Mouse (Mus musculus) adrenal gland, adult 8-10 months (tissue): Measurements from ENCODE around the gene Grk4. TPM values are rescaled to one million over a fixed set of nuclear protein-coding genes. Genes with fewer than 3 reads are reported as not detected.
"Not testable (repeated sequence)": the region's sequence is repeated elsewhere in the genome, so short reads cannot be mapped to it uniquely, and the experiment has no call there.

Source experiments
- DNase-seq: peaks from one replicate; pipeline ENCODE4 v3.0.0; 2022
- microRNA-seq, 2 experiments: library from miRNA; unstranded; fragments of <30 nt; microRNA quantifications; one replicate each; pipeline ENCODE4 v1.2.0; 2022
- total RNA-seq, 4 experiments: library from RNA; stranded (reverse); gene quantifications; 2 replicates each; pipeline ENCODE4 v1.2.4; 2022

The Grk4 gene
- total RNA-seq, 4 experiments from 2014 or later = 1.9 to 5.3 (median 3.1) TPM

DNA sequence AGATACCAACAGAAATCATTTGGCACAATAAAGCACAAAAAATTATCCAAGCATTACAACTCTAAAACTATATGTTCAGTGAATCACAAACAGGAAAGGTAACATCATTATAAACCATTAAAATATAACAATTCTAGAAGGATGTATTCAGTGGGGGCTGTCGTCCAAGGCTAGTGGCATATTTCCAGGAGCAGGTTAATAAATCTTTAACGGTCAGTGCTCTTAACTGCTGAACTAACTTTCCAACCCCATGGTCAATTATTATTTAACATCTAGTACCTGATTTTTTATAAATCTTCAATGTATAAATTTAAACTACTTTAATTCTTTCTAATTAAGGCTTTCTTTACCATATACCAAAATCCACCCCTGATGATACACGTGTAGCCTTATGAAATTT, 54.2 kb downstream of the Grk4 start:
- DNase-seq = not testable (repeated sequence)

DNA sequence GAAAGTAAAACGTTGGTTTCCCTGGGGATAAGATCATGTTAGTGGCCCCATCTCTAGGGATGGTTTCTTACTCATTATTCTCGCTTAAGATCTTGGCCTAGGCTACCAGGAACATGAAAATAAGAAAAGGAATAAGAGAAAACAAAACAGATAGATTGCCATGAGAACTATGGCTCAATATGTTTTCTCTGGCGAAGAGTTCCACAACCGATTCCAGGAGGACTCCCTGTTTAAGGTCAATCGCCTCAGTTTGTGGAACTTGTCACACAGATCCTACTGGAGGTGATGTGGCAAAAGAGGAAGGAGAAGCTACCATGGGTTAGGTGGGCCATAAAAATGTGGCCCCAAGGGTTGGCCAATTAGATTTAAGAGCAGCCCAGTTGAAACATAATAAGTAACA, 54.6 kb downstream of the Grk4 start:
- no peak for DNase-seq

DNA sequence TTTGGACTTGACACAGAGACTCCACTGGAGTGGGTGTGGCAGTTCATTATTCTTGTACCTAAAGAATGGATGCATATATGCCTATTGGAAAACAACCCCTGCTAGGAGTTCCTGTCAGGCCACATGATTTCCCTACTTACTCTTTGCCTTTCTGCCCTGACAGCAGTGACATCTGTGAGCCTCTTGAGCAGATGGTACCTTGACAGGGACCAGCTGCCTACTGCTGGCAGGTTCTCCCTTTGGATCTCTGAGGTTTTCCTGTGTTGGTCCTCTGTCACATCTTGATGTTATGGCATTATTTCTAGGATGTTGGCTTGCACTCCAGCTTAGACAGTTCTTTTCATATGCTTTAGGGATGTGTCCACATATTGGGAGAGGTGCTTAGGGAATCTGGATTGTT, 69.0 kb downstream of the Grk4 start:
- DNase-seq = no peak

DNA sequence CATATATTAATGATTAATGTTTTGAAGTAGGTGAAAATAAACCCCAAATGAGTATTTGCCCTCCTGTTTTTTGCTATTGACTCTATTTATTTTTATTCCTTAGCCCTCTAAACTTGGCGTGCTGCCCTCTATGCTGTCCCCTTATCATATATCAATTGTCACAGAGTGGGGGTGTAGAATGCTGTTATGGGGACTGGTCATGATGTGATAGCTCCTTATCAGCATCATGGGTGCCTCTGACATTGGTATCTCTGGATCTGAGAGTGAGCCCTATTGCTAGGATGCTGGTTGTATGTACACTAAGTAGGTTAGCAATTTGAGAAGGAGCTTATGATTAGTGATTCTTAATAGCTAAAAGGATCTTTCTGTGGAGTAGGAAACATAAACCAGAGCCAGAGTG, 70.1 kb downstream of the Grk4 start:
- no peak for DNase-seq

DNA sequence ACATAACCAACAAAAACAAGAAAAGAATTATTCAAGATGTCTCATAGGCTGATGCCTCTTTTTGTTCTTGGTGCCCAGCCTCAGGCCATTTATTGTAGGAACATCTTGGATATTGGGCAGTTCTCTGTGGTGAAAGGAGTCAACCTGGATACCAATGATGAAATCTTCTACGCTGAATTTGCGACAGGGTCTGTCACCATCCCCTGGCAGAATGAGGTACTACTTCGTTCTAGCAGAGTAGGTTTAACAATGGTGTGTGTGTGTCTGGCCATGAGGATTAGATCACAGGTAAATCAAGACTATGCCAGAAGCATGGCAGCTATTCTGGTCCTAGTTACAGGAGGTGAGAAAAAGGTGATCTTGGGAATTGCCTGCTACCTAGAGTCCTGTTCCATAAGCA, 91.3 kb downstream of the Grk4 start:
- no peak for DNase-seq

DNA sequence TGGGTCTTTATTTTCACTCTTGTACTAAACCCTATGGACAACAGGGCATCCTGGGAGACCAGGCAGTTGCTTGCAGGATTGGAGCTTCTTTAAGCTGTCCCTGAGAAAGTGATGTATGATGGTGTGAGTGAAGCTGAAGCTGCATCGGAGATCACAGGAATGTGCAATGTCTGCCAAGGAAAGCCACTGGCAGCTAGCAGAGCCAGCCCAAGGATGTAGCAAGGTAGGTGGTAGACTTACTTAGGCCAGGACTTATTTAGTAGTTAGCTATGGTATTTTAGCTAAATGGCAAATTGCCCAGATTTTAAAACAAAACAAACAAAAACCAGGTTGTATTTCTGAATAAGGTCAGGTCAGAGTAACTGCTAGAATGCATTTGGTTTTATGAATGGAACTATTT, 98.6 kb downstream of the Grk4 start:
- no peak for DNase-seq

DNA sequence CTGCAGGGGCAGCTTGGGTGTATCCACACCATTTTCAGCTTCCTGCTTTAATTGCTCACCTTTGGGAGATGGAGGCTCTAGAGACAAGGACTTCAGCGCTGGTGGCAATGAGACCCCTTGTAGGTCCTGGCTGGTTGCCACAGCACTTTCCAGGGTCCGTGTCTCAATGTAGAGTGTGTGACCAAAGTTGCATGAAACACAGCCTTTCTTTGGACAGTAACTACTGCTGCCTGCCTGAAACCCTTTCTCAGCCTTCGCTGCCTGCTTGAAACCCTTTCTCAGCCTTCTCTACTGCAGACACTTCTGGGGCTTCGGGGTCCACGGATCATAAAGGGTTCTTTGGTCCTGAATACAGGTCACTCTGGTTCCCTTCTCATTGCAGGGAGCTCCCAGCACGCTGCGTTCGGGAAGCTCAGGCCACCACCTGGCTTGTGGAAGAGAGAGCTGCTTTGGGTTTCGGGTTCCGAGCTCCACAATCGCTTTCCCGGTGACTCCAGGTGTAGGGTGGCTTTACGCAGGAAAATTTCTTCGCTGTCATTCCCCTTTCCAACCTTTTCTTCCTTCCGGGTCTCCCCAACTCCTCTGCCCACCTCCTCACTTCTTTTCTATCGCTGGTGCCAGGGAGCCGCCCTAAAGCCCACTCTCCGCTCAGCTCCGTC, 100.8 kb downstream of the Grk4 start:
- no peak for DNase-seq

DNA sequence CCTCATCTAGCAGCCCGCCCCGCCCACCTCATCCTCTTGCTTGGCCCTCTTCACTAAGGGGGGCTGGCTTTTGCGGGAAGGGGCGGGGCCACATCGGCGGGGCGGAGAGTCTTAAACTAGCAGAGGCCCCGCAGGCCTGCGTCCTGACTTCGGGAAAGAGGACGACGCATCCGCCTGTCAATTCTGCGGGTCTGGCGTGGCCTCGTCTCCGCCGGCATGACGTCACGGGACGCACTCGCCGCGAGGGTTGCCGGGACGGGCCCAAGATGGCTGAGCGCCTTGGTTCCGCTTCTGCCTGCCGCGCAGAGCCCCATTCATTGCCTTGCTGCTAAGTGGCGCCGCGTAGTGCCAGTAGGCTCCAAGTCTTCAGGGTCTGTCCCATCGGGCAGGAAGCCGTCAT, 101.3 kb downstream of the Grk4 start, which contains the start of gene Htt:
TSS of gene Htt (plus strand) at position 232 of the 400 bp plus-strand sequence.
- peak; percentile 97 for DNase-seq

DNA sequence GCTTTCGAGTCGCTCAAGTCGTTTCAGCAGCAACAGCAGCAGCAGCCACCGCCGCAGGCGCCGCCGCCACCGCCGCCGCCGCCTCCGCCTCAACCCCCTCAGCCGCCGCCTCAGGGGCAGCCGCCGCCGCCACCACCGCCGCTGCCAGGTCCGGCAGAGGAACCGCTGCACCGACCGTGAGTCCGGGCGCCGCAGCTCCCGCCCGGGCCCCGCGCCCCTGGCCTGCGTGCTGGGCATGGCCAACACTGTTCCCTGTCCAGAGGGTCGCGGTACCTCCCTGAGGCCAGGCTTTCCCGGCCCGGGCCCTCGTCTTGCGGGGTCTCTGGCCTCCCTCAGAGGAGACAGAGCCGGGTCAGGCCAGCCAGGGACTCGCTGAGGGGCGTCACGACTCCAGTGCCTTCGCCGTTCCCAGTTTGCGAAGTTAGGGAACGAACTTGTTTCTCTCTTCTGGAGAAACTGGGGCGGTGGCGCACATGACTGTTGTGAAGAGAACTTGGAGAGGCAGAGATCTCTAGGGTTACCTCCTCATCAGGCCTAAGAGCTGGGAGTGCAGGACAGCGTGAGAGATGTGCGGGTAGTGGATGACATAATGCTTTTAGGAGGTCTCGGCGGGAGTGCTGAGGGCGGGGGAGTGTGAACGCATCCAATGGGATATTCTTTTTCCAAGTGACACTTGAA, 101.9 kb downstream of the Grk4 start:
- peak; percentile 26 for DNase-seq

DNA sequence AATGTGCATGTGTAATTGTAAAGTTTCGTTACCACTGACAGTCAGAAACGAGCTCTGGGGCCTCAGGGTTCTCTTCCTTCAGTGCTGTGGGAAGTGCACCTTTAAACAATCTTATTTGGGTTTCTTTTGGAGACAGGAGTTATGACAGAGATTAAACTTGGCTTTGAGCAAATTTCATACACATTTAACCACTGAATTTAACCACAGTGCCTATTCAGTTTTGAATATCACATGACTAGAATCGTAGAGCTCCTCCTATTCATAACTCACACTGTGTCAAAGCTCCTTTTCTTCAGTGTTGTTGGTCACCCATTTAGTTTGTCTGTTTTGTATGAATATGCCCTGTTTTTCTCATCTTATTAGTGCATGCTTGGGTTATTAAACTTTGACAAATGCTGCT, 111.6 kb downstream of the Grk4 start:
- DNase-seq = no peak

DNA sequence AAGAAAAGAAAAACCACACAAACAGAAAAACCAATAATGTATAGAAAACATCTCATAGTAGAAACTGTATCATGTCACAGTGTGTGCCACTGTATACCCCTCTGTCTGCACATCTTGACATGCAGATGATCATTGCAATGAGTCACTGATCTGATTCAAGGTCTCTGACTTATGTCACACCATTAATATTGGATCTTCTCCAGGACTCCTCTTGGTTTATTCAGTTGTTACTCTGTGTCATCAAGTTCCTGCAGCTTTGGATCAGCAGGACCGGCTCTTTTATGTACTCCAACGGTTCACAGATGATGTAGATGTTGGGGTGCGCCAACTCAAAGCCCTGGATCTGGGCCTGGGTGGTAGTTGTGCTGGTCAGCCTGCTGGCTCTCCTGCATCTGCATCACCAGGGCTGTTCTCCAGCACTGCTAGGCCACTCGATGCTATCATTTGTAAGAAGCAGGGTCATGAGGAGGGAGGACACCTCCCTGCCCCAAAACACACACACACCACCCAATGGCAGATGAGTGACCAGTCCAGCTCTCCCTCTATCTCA, 112.6 kb downstream of the Grk4 start:
- DNase-seq = peak; percentile 14

DNA sequence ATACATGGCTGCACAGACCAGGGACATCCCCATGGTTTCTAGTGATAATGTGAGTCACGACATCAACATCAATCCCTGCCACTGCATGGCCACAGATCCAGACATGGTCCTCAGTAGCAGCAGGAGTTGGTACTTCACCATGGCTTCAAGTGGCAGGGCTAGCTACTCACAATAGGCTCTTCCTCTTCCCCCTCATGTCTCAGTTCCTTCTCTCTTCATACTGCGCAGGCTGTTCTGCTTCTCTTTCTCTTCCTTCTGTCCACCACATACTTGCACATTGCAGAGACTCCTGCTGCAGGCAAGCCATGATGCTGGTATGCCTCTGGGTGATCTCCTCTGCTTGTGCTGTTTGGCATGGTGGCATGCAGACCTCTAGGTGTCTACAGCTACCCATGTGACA, 113.2 kb downstream of the Grk4 start:
- DNase-seq = peak; percentile 11

DNA sequence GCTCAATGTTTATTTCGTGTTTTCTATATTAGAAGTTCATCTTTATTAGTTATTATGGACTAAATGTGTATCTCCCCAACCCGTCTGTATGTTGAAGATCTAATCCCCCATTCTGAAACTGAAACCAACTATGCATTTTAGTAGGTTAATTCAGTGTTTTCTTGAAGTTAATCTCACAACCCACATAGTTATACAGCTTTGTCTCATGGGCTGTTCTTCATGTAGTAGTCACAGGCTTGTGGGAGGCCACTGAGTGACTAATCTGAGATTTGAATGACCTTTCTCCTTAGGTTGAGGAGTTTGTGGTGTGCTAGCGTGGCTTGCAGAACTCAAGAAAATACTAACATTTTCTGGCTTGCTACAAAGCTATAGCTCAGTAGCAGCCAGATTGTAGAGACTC, 124.8 kb downstream of the Grk4 start:
- no peak for DNase-seq

DNA sequence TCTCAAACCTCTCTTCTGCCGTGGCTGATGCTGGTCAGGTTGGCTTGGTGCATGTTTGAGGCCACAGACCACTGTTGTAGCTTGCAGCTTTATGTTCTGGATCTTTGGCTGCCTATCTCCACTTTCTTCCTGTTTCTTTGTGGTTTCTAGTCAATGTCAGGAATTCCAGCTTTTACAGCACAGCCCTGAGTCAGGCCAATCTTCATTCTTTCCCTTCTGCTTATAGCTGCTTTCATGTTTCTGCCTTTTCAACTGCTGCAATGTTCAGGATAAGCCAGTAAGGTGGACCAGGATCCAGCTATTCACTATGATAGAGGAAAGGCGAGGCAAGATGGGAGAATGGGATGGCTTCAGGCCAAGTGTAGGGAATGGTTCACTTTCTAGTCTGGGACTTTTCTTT, 131.0 kb downstream of the Grk4 start:
- DNase-seq = no peak

DNA sequence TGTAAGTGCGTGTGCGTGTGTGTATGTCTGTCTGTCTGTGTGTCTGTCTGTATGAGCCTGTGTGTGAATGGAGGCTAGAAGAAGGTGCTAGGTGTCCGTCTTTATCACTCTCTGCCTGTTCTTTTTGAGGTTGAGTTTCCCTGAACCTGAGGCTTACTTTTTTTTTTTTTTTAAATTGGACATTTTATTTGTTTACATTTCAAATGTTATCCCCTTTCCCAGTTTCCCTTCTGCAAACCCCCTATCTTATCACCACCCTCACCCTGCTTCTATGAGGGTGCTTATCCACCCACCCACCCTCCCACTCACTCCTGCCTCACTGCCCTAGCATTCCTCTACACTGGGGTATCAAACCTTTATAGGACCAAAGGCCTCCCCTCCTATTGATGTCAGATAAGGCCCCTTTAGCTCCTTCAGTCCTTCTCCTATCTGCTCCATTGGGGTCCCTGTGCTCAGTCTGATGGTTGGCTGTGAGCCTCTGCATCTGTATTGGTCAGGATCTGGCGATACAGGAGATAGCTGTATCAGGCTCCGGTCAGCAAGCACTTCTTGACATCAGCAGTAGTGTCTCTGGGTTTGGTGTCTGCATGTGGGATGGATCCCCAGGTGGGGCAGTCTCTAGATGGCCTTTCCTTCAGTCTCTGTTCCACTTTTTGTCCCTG, 140.2 kb downstream of the Grk4 start:
- DNase-seq = no peak

Small RNA genes lying within 50 kb of the gene (microRNA-seq; reads per million reads assigned to microRNA genes)
- gene Mir467g = 0 reads per million in 2 experiments

Other genes starting within 250 kb of the Grk4 start
- gene Tnip2, start 146.4 kb upstream of the Grk4 start, total RNA-seq = 10 to 100 TPM; 16.3 to 32.3 (median 24.3) TPM
- 10 to 100 TPM; 11.5 to 23.9 (median 17.8) TPM for gene Sh3bp2, start 134.5 kb upstream of the Grk4 start, total RNA-seq
- 100 to 1,000 TPM; 144 to 201 (median 179) TPM for gene Add1, start 86.7 kb upstream of the Grk4 start, total RNA-seq
- 10 to 100 TPM; 29.6 to 54.5 (median 45.8) TPM for gene Mfsd10, start 23.2 kb upstream of the Grk4 start, total RNA-seq
- 10 to 100 TPM; 23.9 to 25.8 (median 24.1) TPM for gene Nop14, start 231 bp upstream of the Grk4 start, total RNA-seq
- gene Htt, start 101.4 kb downstream of the Grk4 start, total RNA-seq = 10 to 100 TPM; 37.5 to 66.3 (median 47.0) TPM
- 1 to 10 TPM; 1.1 to 2.8 (median 2.3) TPM for gene Msantd1, start 247.6 kb downstream of the Grk4 start, total RNA-seq